11 mouse cellular contexts compared by ENCODE assay signal in the genomic region with DNA sequence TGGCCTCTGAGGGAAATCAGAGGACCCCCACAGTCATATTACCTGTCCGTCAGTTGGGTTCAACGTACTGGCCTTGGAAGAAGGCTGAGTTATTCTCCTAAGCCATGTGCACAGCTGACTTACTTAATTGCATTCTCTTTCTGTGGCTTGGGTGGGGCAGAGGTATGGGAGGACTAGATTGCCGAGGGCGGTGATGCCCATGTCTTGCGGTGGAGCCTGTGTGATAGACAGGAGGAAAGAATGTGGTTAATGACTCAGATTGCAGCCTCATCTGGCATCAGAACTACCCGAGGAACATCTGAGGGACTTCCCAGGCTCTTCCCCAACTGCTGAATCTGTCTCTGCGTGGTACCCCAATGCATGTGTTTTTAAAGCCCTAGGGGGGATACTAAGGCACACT. TPM values are rescaled to one million over a fixed set of nuclear protein-coding genes. Genes with fewer than 3 reads are reported as not detected.
A peak's percentile ranks its signal among the peaks of the same experiment; 100 is the strongest.
DNase-seq lines count a peak whose midpoint lies in the region; ATAC-seq and TF ChIP-seq lines count a peak whose summit lies in the region.
"Had no signal": no experiment of that assay in that cellular context is flagged by ENCODE, and none has a peak within 500 bp of the region (broad histone marks: within the 10 kb centered on the region; RNA-seq: fewer than 3 reads in every experiment).

No protein-coding gene starts in this region.

- peak; percentile 77 for TF ChIP-seq EP300 in liver, embryonic 14.5 days (IDR thresholded peaks at IDR 0.05; ENCODE audit: low read depth)

- peak overlapping the region; percentile 25 for H3K4me2 ChIP-seq in liver, embryonic 14.5 days (ENCODE audit: low read depth)
- H3K4me2 ChIP-seq in hindbrain, embryonic 11.5 days (replicated peaks; ENCODE audit: low read depth, low read length), result no peak overlapping the region
- H3K4me2 ChIP-seq in midbrain, embryonic 16.5 days (ENCODE audit: low read length), result no peak overlapping the region
- H3K4me2 ChIP-seq in forebrain, embryonic 13.5 days, result no peak overlapping the region
- H3K4me2 ChIP-seq: limb, embryonic 15.5 days; midbrain, embryonic 13.5 days had no signal

- H3K36me3 ChIP-seq in liver, embryonic 14.5 days (replicated peaks; ENCODE audit: control insufficient read depth, insufficient read depth, low read depth), result peaks cover 4% of the 10 kb centered on the region
- no peaks in the 10 kb centered on the region for H3K36me3 ChIP-seq in hindbrain, embryonic 11.5 days (ENCODE audit: control insufficient read depth, insufficient read depth, low read length)
- H3K36me3 ChIP-seq in midbrain, embryonic 16.5 days (ENCODE audit: control insufficient read depth, insufficient read depth, low read length), result no peaks in the 10 kb centered on the region
- peaks cover 15% of the 10 kb centered on the region; the same call in 1 of the 2 replicates for H3K36me3 ChIP-seq in forebrain, embryonic 13.5 days (ENCODE audit: poor library complexity, severe bottlenecking)

- peak; percentile 87 for ATAC-seq in liver, embryonic 14.5 days (ENCODE audit: insufficient read depth)
- no peak for ATAC-seq in hindbrain, embryonic 11.5 days (ENCODE audit: low FRiP score)
- ATAC-seq in midbrain, embryonic 16.5 days, result no peak
- no peak for ATAC-seq in forebrain, embryonic 13.5 days
- ATAC-seq: midbrain, embryonic 13.5 days had no signal

- no peak overlapping the region for H3K9ac ChIP-seq in liver, embryonic 14.5 days (replicated peaks)
- H3K9ac ChIP-seq in hindbrain, embryonic 11.5 days (ENCODE audit: low read depth, low read length), result no peak overlapping the region
- no peak overlapping the region for H3K9ac ChIP-seq in midbrain, embryonic 16.5 days (ENCODE audit: low read depth, low read length)
- H3K9ac ChIP-seq in forebrain, embryonic 13.5 days, result no peak overlapping the region
- H3K9ac ChIP-seq: limb, embryonic 15.5 days; midbrain, embryonic 13.5 days had no signal

- peaks cover 17 to 51% of the 10 kb centered on the region in 2 experiments for H3K4me1 ChIP-seq in liver, embryonic 14.5 days (replicated peaks; ENCODE audit: control insufficient read depth in 2 of 2, insufficient read depth in 2 of 2, low read length in 1 of 2)
- H3K4me1 ChIP-seq in hindbrain, embryonic 11.5 days (replicated peaks; ENCODE audit: control insufficient read depth, insufficient read depth, low read length), result no peaks in the 10 kb centered on the region; the same call in 1 of the 2 replicates
- H3K4me1 ChIP-seq in midbrain, embryonic 16.5 days (ENCODE audit: control insufficient read depth, insufficient read depth, low read length), result peaks cover 12% of the 10 kb centered on the region
- peaks cover 59% of the 10 kb centered on the region for H3K4me1 ChIP-seq in forebrain, embryonic 13.5 days

- 15% methylated on average over 7 of the region's 7 CpGs for WGBS in liver, embryonic 14.5 days (ENCODE audit: insufficient replicate concordance)
- WGBS in hindbrain, embryonic 11.5 days, result 69% methylated on average over 7 of the region's 7 CpGs
- 64% methylated on average over 7 of the region's 7 CpGs for WGBS in midbrain, embryonic 16.5 days
- WGBS in forebrain, embryonic 13.5 days, result 72% methylated on average over 7 of the region's 7 CpGs

- DNase-seq in 3134 (ENCODE audit: extremely low read depth, insufficient read length, low spot score), result peak; percentile 75
- peak; percentile 87 for DNase-seq in CD4-positive helper T cell, adult 2 months (ENCODE audit: low read depth, low spot score)
- peak; percentile 66 for DNase-seq in c-Kit-positive CD71-negative TER-119-negative erythroid progenitor cells, embryonic 14.5 days (ENCODE audit: low read depth)
- DNase-seq in liver, embryonic 14.5 days (ENCODE audit: low read depth in 3 of 3, low spot score in 3 of 3), result peak; percentile 63 to 76 (median 66)
- no peak for DNase-seq in hindbrain, embryonic 11.5 days (ENCODE audit: low spot score)
- DNase-seq in left cerebral cortex, adult 2 months (ENCODE audit: extremely low spot score in 1 of 2, low spot score in 2 of 2), result no peak
- DNase-seq: heart, postnatal 14 days had no signal

- intact Hi-C loops in left cerebral cortex, adult 2 months (cut with DNase I), result no loop called here

- TF ChIP-seq CTCF in liver, embryonic 14.5 days (IDR thresholded peaks at IDR 0.05; ENCODE audit: low read depth), result no peak
- TF ChIP-seq CTCF in left cerebral cortex, adult 2 months (IDR thresholded peaks at IDR 0.05), result no peak

- H3K27me3 ChIP-seq in liver, embryonic 14.5 days (ENCODE audit: control insufficient read depth, insufficient read depth, low read length), result no peaks in the 10 kb centered on the region
- no peaks in the 10 kb centered on the region for H3K27me3 ChIP-seq in hindbrain, embryonic 11.5 days (ENCODE audit: control insufficient read depth, insufficient read depth, low read length)
- H3K27me3 ChIP-seq in midbrain, embryonic 16.5 days (ENCODE audit: control insufficient read depth, insufficient read depth, low read depth, low read length), result no peaks in the 10 kb centered on the region
- no peaks in the 10 kb centered on the region for H3K27me3 ChIP-seq in forebrain, embryonic 13.5 days
- H3K27me3 ChIP-seq: limb, embryonic 15.5 days; midbrain, embryonic 13.5 days had no signal

- no peak overlapping the region for H3K4me3 ChIP-seq in liver, embryonic 14.5 days (ENCODE audit: insufficient read depth in 1 of 2, low read depth in 2 of 2, low read length in 2 of 2)
- H3K4me3 ChIP-seq in hindbrain, embryonic 11.5 days (ENCODE audit: low read depth, low read length), result no peak overlapping the region
- no peak overlapping the region for H3K4me3 ChIP-seq in midbrain, embryonic 16.5 days (ENCODE audit: low read depth, low read length)
- H3K4me3 ChIP-seq in forebrain, embryonic 13.5 days, result no peak overlapping the region
- H3K4me3 ChIP-seq in left cerebral cortex, adult 2 months, result no peak overlapping the region
- H3K4me3 ChIP-seq: limb, embryonic 15.5 days; midbrain, embryonic 13.5 days had no signal

- H3K9me3 ChIP-seq in liver, embryonic 14.5 days (ENCODE audit: control insufficient read depth, low read length), result no peaks in the 10 kb centered on the region
- H3K9me3 ChIP-seq in hindbrain, embryonic 11.5 days (ENCODE audit: control insufficient read depth, low read length), result no peaks in the 10 kb centered on the region
- no peaks in the 10 kb centered on the region for H3K9me3 ChIP-seq in midbrain, embryonic 16.5 days (replicated peaks; ENCODE audit: control insufficient read depth, low read length, poor library complexity, severe bottlenecking)
- H3K9me3 ChIP-seq in forebrain, embryonic 13.5 days (replicated peaks), result no peaks in the 10 kb centered on the region
- H3K9me3 ChIP-seq: limb, embryonic 15.5 days; midbrain, embryonic 13.5 days had no signal

- peak overlapping the region; percentile 8; the same call in 1 of the 2 replicates for H3K27ac ChIP-seq in liver, embryonic 14.5 days
- no peak overlapping the region for H3K27ac ChIP-seq in hindbrain, embryonic 11.5 days (ENCODE audit: low read depth, low read length)
- H3K27ac ChIP-seq in midbrain, embryonic 16.5 days (ENCODE audit: low read length), result no peak overlapping the region
- H3K27ac ChIP-seq in forebrain, embryonic 13.5 days, result no peak overlapping the region
- H3K27ac ChIP-seq in left cerebral cortex, adult 2 months, result no peak overlapping the region
- H3K27ac ChIP-seq: limb, embryonic 15.5 days; midbrain, embryonic 13.5 days had no signal

RNA-seq across cellular contexts. Expression of gene Anp32a, which starts 12.7 kb away (rescaled TPM):
- polyA plus RNA-seq in liver, embryonic 14.5 days (2012; rRNA removed), result 56.1 and 240 TPM in 2 replicates
- 54.3 and 54.7 TPM in 2 replicates for polyA plus RNA-seq in liver, embryonic 14.5 days (2014; fragmentation: Nextera tagmentation; extraction: Ambion mirVana)
- 220 and 221 TPM in 2 replicates for polyA plus RNA-seq in hindbrain, embryonic 11.5 days (2014; fragmentation: Nextera tagmentation; extraction: Ambion mirVana)
- polyA plus RNA-seq in midbrain, embryonic 16.5 days (2015; fragmentation: Nextera tagmentation; extraction: Ambion mirVana), result 107 and 117 TPM in 2 replicates
- polyA plus RNA-seq in forebrain, embryonic 13.5 days (2015; fragmentation: Nextera tagmentation; extraction: Ambion mirVana), result 254 and 256 TPM in 2 replicates
- total RNA-seq in left cerebral cortex, adult 2 months (2021), result 100 to 1,000 TPM; 278 to 279 TPM

Comparison
In these comparisons a context has a peak if more than half of its experiments do, and no peak if none do; other contexts are left out.
1. DNase-seq: peak in 3134 (single experiment), CD4-positive helper T cell, adult 2 months (single experiment), c-Kit-positive CD71-negative TER-119-negative erythroid progenitor cells, embryonic 14.5 days (single experiment) and liver, embryonic 14.5 days (3 of 3); none in hindbrain, embryonic 11.5 days (single experiment) and left cerebral cortex, adult 2 months (0 of 2).